Mouse (Mus musculus): Measurements from ENCODE around the gene Vwc2l.

GRCm38 (mm10) chr1:70853446-70853845, 127.9 kb downstream of the Vwc2l start:
- no peak for TF ChIP-seq CTCF (IDR thresholded peaks at IDR 0.05; ENCODE audit: control insufficient read depth, insufficient read depth, low read length)
- TF ChIP-seq POLR2A (IDR thresholded peaks at IDR 0.05; ENCODE audit: borderline replicate concordance, control insufficient read depth, low read depth, low read length) = no peak

All from bone marrow, adult 2 months (tissue).